Mouse (Mus musculus) intestine, embryonic 14.5 days (tissue): ENCODE measurements around the gene Mycbpap. TPM values are rescaled to one million over a fixed set of nuclear protein-coding genes. Genes with fewer than 3 reads are reported as not detected.
A peak's percentile ranks its signal among the peaks of the same experiment; 100 is the strongest.

Experiments used
- ATAC-seq: fragments of 200-750 bp; cut with Nextera tagmentation; replicated peaks from 2 replicates; pipeline ENCODE4 v1.8.0; 2017; ENCODE audit warnings: low read depth, moderate number of reproducible peaks, moderate TSS enrichment, moderate library complexity; ENCODE audit not compliant: low FRiP score, low TSS enrichment
- DNase-seq: peaks from one replicate; pipeline ENCODE4 v3.0.0-alpha.2; 2018; ENCODE audit warnings: low spot score
- H3K27ac ChIP-seq: fragments of 300-500 bp; sonication (generic); 2 replicates; pipeline ENCODE4 v1.5.1; 2014; ENCODE audit warnings: low read depth, mild to moderate bottlenecking, control low read depth
- H3K27me3 ChIP-seq: fragments of 300-500 bp; sonication (generic); replicated peaks from 2 replicates; pipeline ENCODE4 v1.6.1; 2014; ENCODE audit warnings: low read length, control low read depth; ENCODE audit not compliant: control insufficient read depth, insufficient read depth
- H3K36me3 ChIP-seq: fragments of 300-500 bp; sonication (generic); 2 replicates; pipeline ENCODE4 v1.6.1; 2014; ENCODE audit warnings: low read length, control low read depth; ENCODE audit not compliant: control insufficient read depth, insufficient read depth
- H3K4me1 ChIP-seq: fragments of 300-500 bp; sonication (generic); replicated peaks from 2 replicates; pipeline ENCODE4 v1.6.1; 2014; ENCODE audit warnings: low read length, control low read depth, mixed read lengths; ENCODE audit not compliant: control insufficient read depth, insufficient read depth
- H3K4me2 ChIP-seq: fragments of 300-500 bp; sonication (generic); 2 replicates; pipeline ENCODE4 v1.6.1; 2014; ENCODE audit warnings: low read length
- H3K4me3 ChIP-seq: fragments of 300-500 bp; sonication (generic); 2 replicates; pipeline ENCODE4 v1.5.1; 2014; ENCODE audit warnings: low read depth, low read length, control low read depth, mixed read lengths
- H3K9ac ChIP-seq: fragments of 300-500 bp; sonication (generic); 2 replicates; pipeline ENCODE4 v1.6.1; 2014; ENCODE audit warnings: mild to moderate bottlenecking, low read length
- H3K9me3 ChIP-seq: fragments of 300-500 bp; sonication (generic); 2 replicates; pipeline ENCODE4 v1.6.1; 2016; ENCODE audit warnings: low read length, control low read depth; ENCODE audit not compliant: control insufficient read depth
- WGBS: fragments of 180-500 bp; shearing (Covaris S2); extraction: QIAGEN DNeasy Blood & Tissue Kit; methylation state at CpG from one replicate; pipeline ENCODE4 v1.1.7; 2014; 5-methylcytosine and 5-hydroxymethylcytosine counted together
- polyA plus RNA-seq: library from polyadenylated mRNA; unstranded; fragments of >200 nt; fragmentation: Nextera tagmentation; extraction: Ambion mirVana; gene quantifications from 2 replicates; pipeline ENCODE4 v1.2.1, GENCODE M21; 2014

Gene Mycbpap
- polyA plus RNA-seq, 1 experiment from 2014 or later, result 1.8 TPM

DNA sequence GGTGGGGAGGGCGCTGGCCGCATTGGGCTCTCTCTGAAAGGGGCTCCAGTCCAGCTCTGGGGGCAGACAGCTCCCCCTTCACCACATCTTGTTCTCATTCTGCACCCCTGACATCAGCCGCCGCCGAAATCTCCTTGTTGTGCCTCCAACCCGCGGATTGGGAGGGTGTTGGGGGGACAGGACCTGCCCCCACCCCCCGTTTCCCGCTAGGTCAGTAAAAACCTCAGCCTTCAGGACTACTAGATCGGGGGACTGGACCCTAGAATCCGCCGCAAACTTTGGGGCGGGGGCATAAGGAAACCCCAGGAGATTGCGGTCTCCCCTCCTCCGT, 49.0 kb downstream of the Mycbpap start:
- Histone ChIP-seq H3K27me3 (peaks cover 49% of the 10 kb centered on the region), H3K36me3 (no peaks in the 10 kb centered on the region), H3K9me3 (no peaks in the 10 kb centered on the region), H3K27ac (no peak overlapping the region), H3K4me2 (peak overlapping the region; percentile 61), H3K4me3 (peak overlapping the region; percentile 57), H3K4me1 (peaks cover 46% of the 10 kb centered on the region), H3K9ac (peak overlapping the region; percentile 67)
- WGBS, result 2% methylated on average over 15 of the region's 15 CpGs
- DNase-seq, result no peak
- no peak for ATAC-seq

DNA sequence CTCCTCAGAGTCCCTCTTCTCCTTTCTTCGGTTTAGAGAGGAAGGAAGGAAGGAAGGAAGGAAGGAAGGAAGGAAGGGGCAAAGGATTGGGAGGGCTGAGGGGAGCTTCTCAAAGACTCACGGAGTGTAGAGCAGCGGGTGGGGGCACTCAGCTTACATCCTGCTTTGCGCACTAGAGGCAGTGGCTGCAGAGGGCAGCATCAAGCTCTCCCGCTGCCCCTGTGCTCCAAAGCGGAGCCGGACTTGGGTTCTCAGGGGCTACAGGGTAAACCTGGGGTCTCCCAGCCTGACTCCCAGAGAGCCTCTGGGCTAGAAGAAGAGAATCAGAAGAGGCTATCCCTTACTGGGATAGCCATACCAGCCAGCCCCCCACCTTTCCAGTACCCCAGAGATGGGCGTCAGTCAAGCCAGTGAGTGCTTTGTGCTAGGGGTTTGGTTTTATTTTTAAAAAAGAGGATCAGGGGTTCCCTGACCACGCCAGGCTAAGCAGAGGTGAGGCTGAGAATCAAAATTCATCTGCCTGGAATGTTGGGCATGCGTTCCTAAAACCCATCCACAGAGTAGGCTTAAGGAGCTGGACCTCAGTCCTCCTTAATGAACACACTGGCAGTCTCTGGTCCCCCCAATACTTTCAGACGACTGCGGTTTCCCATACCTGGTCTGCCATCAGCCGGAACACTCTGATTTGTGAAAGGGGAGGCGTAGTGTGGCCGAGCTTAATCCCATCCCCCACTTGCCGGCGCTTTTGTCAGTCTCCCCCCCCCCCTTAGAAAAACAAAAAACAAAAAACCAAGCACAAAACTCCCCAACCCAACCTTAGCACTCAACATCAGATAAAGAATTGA, 49.6 kb downstream of the Mycbpap start:
- Histone ChIP-seq H3K4me1 (peaks cover 52% of the 10 kb centered on the region), H3K27ac (no peak overlapping the region), H3K4me3 (peak overlapping the region; percentile 57), H3K27me3 (peaks cover 43% of the 10 kb centered on the region), H3K4me2 (peak overlapping the region; percentile 61), H3K9ac (peak overlapping the region; percentile 67), H3K36me3 (no peaks in the 10 kb centered on the region), H3K9me3 (no peaks in the 10 kb centered on the region)
- ATAC-seq (no peak), DNase-seq (no peak)
- 15% methylated on average over 17 of the region's 17 CpGs for WGBS

- Histone ChIP-seq H3K36me3 (no peaks in the 10 kb centered on the region), H3K9ac (no peak overlapping the region), H3K27ac (no peak overlapping the region), H3K9me3 (no peaks in the 10 kb centered on the region), H3K4me3 (no peak overlapping the region), H3K4me1 (peaks cover 54% of the 10 kb centered on the region), H3K4me2 (peak overlapping the region; percentile 61; the same call in 1 of the 2 replicates), H3K27me3 (peaks cover 29% of the 10 kb centered on the region)
- DNase-seq (no peak), ATAC-seq (no peak)
- WGBS, result 57% methylated on average over 6 of the region's 7 CpGs
Observed at GRCm38 (mm10) chr11:94470391-94470790, 51.2 kb downstream of the Mycbpap start.

DNA sequence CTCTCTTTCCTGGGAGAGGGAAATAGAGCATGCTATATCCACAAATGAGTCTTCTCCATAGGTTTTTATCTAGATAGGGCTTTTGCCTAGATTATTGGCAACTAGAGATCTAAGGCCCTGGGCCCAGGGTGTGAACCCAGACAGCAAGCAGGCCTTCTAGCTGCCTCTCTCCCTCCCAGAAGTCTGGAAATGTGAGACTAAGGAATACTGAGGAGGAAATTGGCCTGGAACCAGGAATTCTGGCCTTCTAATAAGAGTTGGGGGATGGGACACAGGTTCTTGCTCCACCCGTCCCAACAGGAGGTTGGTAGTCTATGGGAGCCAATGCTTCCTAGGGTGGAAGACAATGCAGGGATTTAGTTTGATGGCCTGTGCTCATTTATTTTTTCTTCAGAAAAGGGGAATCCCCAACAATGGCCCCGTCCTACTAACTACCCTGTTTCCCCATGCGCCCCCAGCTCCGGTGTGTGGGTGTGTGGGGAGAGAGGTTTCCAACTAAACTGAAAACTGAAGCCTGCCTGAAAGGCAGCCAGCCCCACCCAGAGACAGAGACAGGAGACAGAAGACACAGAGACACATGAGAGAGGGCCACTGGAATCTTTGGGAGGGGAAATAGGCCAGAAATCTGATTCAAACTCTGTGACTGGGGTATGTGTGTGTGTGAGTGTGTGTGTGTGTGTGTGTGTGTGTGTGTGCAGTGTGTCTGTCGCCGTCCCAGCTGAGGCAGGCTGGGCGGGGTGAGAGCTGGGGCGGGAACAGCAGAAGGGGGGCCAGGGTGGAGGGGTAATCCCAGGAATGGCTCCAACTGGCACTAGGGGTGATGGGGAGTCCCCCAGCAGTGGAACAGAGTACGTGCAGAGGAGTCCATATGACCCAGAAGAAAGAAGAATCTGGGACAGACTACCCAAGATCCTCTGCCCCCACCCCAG, 52.1 kb downstream of the Mycbpap start:
- Histone ChIP-seq H3K27me3 (peaks cover 22% of the 10 kb centered on the region), H3K4me3 (no peak overlapping the region), H3K36me3 (no peaks in the 10 kb centered on the region), H3K9ac (no peak overlapping the region), H3K9me3 (no peaks in the 10 kb centered on the region), H3K27ac (peak overlapping the region; percentile 74), H3K4me2 (peak overlapping the region; percentile 31), H3K4me1 (peaks cover 48% of the 10 kb centered on the region)
- ATAC-seq, result no peak
- WGBS, result 37% methylated on average over 9 of the region's 9 CpGs
- no peak for DNase-seq

DNA sequence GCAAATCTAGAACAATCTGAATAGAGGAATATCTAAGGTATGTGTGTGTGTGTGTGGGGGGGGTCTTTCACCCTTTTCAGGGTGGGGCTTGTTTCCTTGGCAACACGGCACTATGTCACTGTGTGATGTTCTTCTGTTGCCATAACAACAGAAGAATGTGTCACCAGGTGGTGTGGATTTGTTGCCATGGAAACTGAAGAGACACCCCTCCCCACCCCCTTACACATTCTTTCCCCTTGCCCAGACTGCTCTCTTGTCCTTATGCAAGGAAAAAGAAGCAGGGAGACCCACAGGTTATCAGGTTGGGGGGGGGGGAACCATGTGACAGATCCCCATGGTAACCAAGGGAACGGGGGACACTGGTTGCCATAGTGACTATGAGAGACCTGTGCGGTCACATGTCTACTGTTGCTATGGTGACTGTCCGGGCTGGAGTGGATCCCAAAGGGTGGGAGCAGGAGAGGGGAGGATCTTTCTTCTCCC, 52.9 kb downstream of the Mycbpap start:
- no peak overlapping the region for H3K9ac ChIP-seq
- WGBS, result 30% methylated on average over 4 of the region's 4 CpGs
- peak overlapping the region; percentile 74 for H3K27ac ChIP-seq
- peaks cover 55% of the 10 kb centered on the region for H3K4me1 ChIP-seq
- H3K4me3 ChIP-seq, result no peak overlapping the region
- no peak for DNase-seq
- peaks cover 21% of the 10 kb centered on the region for H3K27me3 ChIP-seq
- no peak for ATAC-seq
- no peaks in the 10 kb centered on the region for H3K36me3 ChIP-seq
- 0 out of 2 replicates have a peak overlapping the region, but pooled peaks have one; percentile 31 for H3K4me2 ChIP-seq
- no peaks in the 10 kb centered on the region for H3K9me3 ChIP-seq

DNA sequence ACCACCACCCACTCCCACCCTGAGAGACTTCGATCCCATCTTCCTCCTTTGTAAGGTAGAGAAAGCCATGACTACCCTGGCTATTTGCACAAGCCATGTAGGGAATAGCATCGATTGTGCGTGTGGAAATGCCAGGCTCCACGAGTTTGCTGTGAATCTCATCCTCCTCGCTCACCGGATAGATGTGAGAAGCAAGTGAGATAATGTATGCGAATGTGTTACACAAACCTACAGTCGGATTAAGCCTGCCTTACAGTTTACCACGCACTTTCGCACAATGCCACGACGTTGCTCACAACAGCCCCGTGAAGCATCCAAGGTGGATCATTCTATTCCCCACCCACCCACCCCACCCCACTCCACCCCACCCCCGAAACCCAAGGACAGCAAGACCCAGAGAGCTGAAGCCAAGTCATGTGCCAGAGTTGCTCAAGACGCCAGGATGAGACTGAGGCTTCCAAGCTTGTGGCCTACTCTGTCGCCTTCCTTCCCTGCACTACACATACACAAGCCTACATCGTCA, 55.1 kb downstream of the Mycbpap start:
- ATAC-seq (no peak), DNase-seq (no peak)
- WGBS, result 90% methylated on average over 17 of the region's 17 CpGs
- Histone ChIP-seq H3K27me3 (0 out of 2 replicates have a peak, but pooled peaks cover 3% of the 10 kb centered on the region), H3K4me2 (no peak overlapping the region), H3K4me3 (no peak overlapping the region), H3K36me3 (0 out of 2 replicates have a peak, but pooled peaks cover 7% of the 10 kb centered on the region), H3K27ac (no peak overlapping the region), H3K9ac (no peak overlapping the region), H3K4me1 (peaks cover 46% of the 10 kb centered on the region), H3K9me3 (no peaks in the 10 kb centered on the region)

- ATAC-seq, result no peak
- 35% methylated on average over 2 of the region's 2 CpGs for WGBS
- no peak overlapping the region for H3K27ac ChIP-seq
- H3K4me3 ChIP-seq, result no peak overlapping the region
- no peak overlapping the region for H3K9ac ChIP-seq
- no peaks in the 10 kb centered on the region for H3K27me3 ChIP-seq
- peaks cover 16% of the 10 kb centered on the region for H3K36me3 ChIP-seq
- no peaks in the 10 kb centered on the region for H3K9me3 ChIP-seq
- peaks cover 32% of the 10 kb centered on the region for H3K4me1 ChIP-seq
- DNase-seq, result no peak
- no peak overlapping the region for H3K4me2 ChIP-seq
Observed at GRCm38 (mm10) chr11:94464170-94464569, 57.4 kb downstream of the Mycbpap start.

DNA sequence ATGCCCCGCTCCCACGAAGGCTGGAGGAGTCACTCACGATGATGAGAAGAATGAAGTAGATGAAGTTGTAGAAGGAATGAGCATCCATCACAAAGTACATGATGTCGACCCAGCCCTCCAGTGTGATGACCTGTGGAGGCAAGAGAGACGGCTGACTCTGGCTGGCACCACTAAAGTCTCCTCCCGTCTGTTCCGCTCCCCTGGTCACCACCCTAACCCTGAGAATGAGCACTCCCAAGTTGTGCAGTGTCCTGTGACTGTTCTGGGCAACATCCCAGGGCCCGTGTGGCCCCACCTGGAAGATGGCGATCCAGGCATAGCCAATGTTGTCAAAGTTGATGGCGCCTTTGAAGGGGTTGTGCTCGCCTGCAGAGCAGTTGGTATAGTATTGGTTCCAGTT, 59.7 kb downstream of the Mycbpap start:
- Histone ChIP-seq H3K4me1 (peaks cover 9% of the 10 kb centered on the region), H3K9ac (no peak overlapping the region), H3K9me3 (no peaks in the 10 kb centered on the region), H3K4me3 (no peak overlapping the region), H3K27me3 (no peaks in the 10 kb centered on the region), H3K36me3 (peaks cover 19% of the 10 kb centered on the region), H3K27ac (no peak overlapping the region), H3K4me2 (no peak overlapping the region)
- no peak for DNase-seq
- 92% methylated on average over 11 of the region's 11 CpGs for WGBS
- ATAC-seq, result no peak
